Mouse (Mus musculus) heart, embryonic 10.5 days (tissue): ENCODE measurements around the gene Tcf7l2. TPM values are rescaled to one million over a fixed set of nuclear protein-coding genes. Genes with fewer than 3 reads are reported as not detected.

Source experiments
- DNase-seq: peaks from one replicate; pipeline ENCODE4 v3.0.0-alpha.2; 2017; ENCODE audit warnings: low spot score
- H3K27ac ChIP-seq: fragments of 300-500 bp; sonication (generic); 2 replicates; pipeline ENCODE4 v1.5.1; 2016; ENCODE audit warnings: mild to moderate bottlenecking
- H3K27me3 ChIP-seq: fragments of 300-500 bp; sonication (generic); 2 replicates; pipeline ENCODE4 v1.6.1; 2016; ENCODE audit warnings: mild to moderate bottlenecking; ENCODE audit not compliant: poor library complexity, insufficient read depth, severe bottlenecking
- H3K36me3 ChIP-seq: fragments of 300-500 bp; sonication (generic); 2 replicates; pipeline ENCODE4 v1.6.1; 2016; ENCODE audit warnings: mild to moderate bottlenecking, moderate library complexity
- H3K4me1 ChIP-seq: fragments of 300-500 bp; sonication (generic); 2 replicates; pipeline ENCODE4 v1.6.1; 2016; ENCODE audit warnings: mild to moderate bottlenecking
- H3K4me3 ChIP-seq: fragments of 300-500 bp; sonication (generic); 2 replicates; pipeline ENCODE4 v1.5.1; 2016; ENCODE audit warnings: mild to moderate bottlenecking, moderate library complexity
- H3K9me3 ChIP-seq: fragments of 300-500 bp; sonication (generic); 2 replicates; pipeline ENCODE4 v1.6.1; 2016; ENCODE audit warnings: mild to moderate bottlenecking, moderate library complexity
- whole genome bisulfite sequencing: fragments of 180-500 bp; shearing (Covaris S2); methylation state at CpG from one replicate; pipeline ENCODE4 v1.1.7; 2016; 5-methylcytosine and 5-hydroxymethylcytosine counted together
- polyA plus RNA-seq: library from polyadenylated mRNA; unstranded; fragments of >200 nt; fragmentation: Nextera tagmentation; extraction: Ambion mirVana; gene quantifications from 2 replicates; pipeline ENCODE4 v1.2.1, GENCODE M21; 2016

Tcf7l2 gene
- polyA plus RNA-seq, 1 experiment from 2014 or later: 61.8 TPM

- Histone ChIP-seq H3K36me3 (no peaks in the 10 kb centered on the region), H3K4me1 (peaks cover 15% of the 10 kb centered on the region), H3K9me3 (no peaks in the 10 kb centered on the region), H3K4me3 (no peak overlapping the region), H3K27me3 (no peaks in the 10 kb centered on the region), H3K27ac (no peak overlapping the region)
- DNase-seq: no peak
- WGBS: 52% methylated on average over 4 of the region's 4 CpGs
Observed at GRCm38 (mm10) chr19:55739713-55740112, 1.9 kb upstream of the Tcf7l2 start.

DNA sequence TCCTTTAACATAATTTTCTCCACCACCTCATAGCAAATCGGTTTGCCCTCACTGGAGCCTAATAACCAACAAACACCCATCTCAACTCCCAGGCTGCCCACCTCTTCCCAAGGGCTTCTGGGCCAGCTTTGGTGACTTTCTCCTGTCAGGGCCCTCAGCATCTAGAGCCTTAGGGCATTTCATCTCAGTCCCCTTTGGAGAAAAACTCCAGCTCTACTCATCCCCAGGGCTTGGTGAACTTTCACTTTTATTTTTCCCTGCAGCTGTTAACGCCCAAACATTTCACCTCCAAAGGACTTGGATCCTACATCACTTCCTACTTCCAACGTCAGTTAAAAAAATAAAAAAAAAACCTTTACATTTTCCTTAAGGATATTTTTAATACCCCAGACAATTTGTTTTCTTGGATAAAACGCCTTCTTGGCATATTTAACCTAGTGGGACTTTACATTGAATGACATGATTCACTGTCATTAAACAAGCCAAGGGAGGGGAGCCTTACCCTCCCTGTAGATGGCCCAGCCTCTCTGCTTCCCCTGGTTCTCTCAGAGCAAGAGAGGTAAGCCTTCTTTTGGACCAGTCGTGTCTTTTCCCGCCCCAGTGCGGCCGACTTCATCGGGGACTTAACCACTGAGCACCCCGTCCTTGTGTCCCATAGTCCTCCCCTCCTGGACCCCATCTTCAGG, 724 bp upstream of the Tcf7l2 start:
- Histone ChIP-seq H3K27ac (peak overlapping the region; percentile 99), H3K36me3 (no peaks in the 10 kb centered on the region), H3K4me1 (peaks cover 27% of the 10 kb centered on the region), H3K27me3 (no peaks in the 10 kb centered on the region), H3K9me3 (no peaks in the 10 kb centered on the region), H3K4me3 (peak overlapping the region; percentile 82)
- WGBS: 10% methylated on average over 10 of the region's 10 CpGs
- DNase-seq: no peak

DNA sequence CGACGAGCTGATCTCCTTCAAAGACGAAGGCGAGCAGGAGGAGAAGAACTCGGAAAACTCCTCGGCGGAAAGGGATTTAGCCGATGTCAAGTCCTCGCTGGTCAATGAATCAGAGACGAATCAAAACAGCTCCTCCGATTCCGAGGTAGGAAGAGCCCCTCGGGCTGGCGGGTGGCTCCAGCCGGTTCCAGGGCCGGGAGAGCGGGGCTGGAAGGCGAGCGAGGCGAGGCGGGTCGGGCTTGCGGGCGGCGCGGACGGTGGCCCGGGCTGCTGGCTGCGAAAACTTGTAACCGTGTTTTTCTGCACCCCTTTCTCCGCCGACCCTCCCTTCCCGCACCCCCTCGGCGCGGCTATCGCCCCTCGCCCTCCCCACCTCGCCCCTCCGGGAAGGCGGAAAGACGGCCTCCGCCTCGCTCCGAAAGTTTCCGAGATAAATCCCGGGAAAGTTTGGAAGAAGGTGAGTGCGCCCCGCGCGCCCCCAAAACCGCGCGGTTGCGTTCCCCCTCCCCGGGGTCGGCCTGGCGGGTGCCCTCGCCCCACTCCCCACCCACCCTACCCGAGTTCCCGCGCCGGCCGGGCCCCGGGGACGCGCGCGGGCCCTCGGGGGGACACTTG, 873 bp downstream of the Tcf7l2 start:
- Histone ChIP-seq H3K4me1 (peaks cover 42% of the 10 kb centered on the region), H3K9me3 (no peaks in the 10 kb centered on the region), H3K4me3 (peak overlapping the region; percentile 82), H3K27me3 (no peaks in the 10 kb centered on the region), H3K27ac (peak overlapping the region; percentile 99), H3K36me3 (no peaks in the 10 kb centered on the region)
- WGBS: under 1% methylated on average over 69 of the region's 70 CpGs
- DNase-seq: peak; percentile 79

GRCm38 (mm10) chr19:55743001-55743556, 1.5 kb downstream of the Tcf7l2 start:
- Histone ChIP-seq H3K4me1 (peaks cover 48% of the 10 kb centered on the region), H3K27me3 (no peaks in the 10 kb centered on the region), H3K4me3 (peak overlapping the region; percentile 82), H3K9me3 (no peaks in the 10 kb centered on the region), H3K27ac (peak overlapping the region; percentile 99), H3K36me3 (no peaks in the 10 kb centered on the region)
- peak; percentile 82 for DNase-seq
- 1% methylated on average over 16 of the region's 38 CpGs for WGBS

GRCm38 (mm10) chr19:55743557-55744441, 2.2 kb downstream of the Tcf7l2 start:
- peak; percentile 86 for DNase-seq
- peaks cover 55% of the 10 kb centered on the region for H3K4me1 ChIP-seq
- H3K27me3 ChIP-seq: no peaks in the 10 kb centered on the region
- no peaks in the 10 kb centered on the region for H3K36me3 ChIP-seq
- H3K4me3 ChIP-seq: peak overlapping the region; percentile 82
- peak overlapping the region; percentile 99 for H3K27ac ChIP-seq
- under 1% methylated on average over 47 of the region's 47 CpGs for WGBS
- H3K9me3 ChIP-seq: no peaks in the 10 kb centered on the region

DNA sequence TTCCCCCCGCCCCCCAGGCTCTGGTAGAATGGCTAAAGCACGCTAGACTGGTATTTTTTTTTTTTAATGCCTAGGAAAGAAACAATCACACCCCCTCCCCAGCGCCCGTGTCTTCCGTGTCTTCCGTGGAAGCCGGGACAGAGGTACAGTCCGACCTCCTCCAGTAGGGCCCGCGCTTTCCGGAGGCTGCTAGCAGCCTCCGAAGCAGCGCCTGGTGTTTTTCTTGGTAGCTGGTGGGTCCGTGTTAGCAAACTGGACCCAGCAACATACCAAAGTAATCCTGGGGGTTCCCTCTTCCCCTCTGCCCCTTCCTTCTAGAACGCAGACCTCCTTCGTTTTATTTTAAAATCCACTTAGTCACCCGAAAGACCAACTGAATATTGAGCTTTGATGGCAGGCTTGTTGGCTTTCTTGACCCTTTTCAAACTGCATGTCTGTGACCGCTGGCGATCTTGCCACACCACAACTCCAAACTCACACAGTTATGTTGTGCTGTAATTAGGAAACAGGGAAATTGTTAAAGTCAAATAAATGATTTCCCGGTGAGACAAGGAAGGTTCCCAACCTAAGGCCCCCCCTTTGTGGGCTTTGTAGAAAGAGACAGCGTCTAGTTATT, 3.1 kb downstream of the Tcf7l2 start:
- Histone ChIP-seq H3K27ac (peak overlapping the region; percentile 99), H3K27me3 (no peaks in the 10 kb centered on the region), H3K36me3 (no peaks in the 10 kb centered on the region), H3K4me1 (peaks cover 64% of the 10 kb centered on the region), H3K4me3 (peak overlapping the region; percentile 82), H3K9me3 (no peaks in the 10 kb centered on the region)
- WGBS: 2% methylated on average over 21 of the region's 21 CpGs
- no peak for DNase-seq

GRCm38 (mm10) chr19:55745192-55745578, 3.6 kb downstream of the Tcf7l2 start:
- peak overlapping the region; percentile 99 for H3K27ac ChIP-seq
- H3K9me3 ChIP-seq: no peaks in the 10 kb centered on the region
- no peak for DNase-seq

DNA sequence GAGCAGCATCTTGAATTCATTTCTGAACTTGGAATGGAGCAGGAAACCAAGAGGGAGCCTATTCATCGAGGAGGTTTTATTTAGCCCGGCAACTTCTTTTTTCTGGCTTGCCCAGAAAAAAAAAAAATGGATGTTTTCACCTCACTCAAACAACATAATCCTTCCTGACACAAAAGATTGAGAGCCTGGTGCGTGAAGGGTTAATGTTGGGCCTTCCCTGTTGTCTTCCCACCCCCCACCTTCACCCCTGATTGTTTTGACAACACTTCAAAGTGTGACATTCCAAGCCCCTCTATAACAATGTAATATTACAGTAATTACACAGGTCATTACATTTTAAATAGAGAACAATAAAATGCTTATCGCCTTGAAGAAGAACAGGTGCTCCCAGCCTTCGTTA, 4.6 kb downstream of the Tcf7l2 start:
- 0 out of 2 replicates have a peak overlapping the region, but pooled peaks have one; percentile 8 for H3K4me3 ChIP-seq

More at GRCm38 (mm10) chr19:55745192-55745578, 3.6 kb downstream of the Tcf7l2 start:
- H3K27me3 ChIP-seq: no peaks in the 10 kb centered on the region
- H3K36me3 ChIP-seq: no peaks in the 10 kb centered on the region
- 14% methylated on average over 9 of the region's 9 CpGs for WGBS
- peaks cover 69% of the 10 kb centered on the region for H3K4me1 ChIP-seq
- H3K4me3 ChIP-seq: peak overlapping the region; percentile 82

DNA sequence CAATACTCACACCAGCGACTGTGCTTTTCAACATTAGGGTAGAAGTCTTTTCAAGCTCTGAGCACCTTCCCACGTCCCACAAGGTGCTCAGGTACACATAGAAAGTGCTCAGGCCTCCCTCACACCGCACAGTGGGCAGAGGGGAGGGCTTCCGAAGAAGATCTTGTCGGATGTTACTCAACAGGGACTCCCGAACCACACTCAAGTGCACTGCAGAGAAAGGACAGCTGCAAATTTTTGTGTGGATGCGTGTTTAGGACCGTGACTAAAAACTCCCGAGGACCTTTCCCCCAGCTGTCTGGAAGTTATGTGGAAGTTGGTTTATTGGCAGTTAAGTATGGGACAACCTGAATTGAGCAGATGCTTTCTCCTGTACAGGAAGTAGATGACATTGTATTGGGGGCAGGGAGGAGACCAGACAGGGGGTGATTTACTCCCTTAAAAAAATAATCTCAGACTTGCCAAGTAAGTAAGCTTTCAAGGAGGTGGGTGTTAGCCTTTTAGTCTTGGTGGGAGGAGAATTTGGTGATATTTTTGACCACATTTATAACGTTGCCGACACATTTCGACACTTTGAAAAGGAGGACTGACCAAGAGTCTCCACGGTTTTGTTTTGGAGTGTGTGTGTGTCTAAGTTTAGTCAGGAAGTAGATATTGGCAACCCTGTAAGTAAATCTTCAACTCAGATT, 5.8 kb downstream of the Tcf7l2 start:
- peak overlapping the region; percentile 74; the same call in 1 of the 2 replicates for H3K27ac ChIP-seq
- H3K27me3 ChIP-seq: no peaks in the 10 kb centered on the region
- 21% methylated on average over 13 of the region's 13 CpGs for WGBS
- H3K4me1 ChIP-seq: peaks cover 81% of the 10 kb centered on the region
- H3K4me3 ChIP-seq: peak overlapping the region; percentile 19; the same call in 1 of the 2 replicates
- H3K9me3 ChIP-seq: no peaks in the 10 kb centered on the region
- H3K36me3 ChIP-seq: no peaks in the 10 kb centered on the region
- DNase-seq: no peak

More for the DNA sequence above, 4.6 kb downstream of the Tcf7l2 start:
- no peak overlapping the region for H3K27ac ChIP-seq
- H3K36me3 ChIP-seq: no peaks in the 10 kb centered on the region
- H3K27me3 ChIP-seq: no peaks in the 10 kb centered on the region
- 30% methylated on average over 5 of the region's 5 CpGs for WGBS
- peaks cover 72% of the 10 kb centered on the region for H3K4me1 ChIP-seq
- no peak for DNase-seq
- H3K9me3 ChIP-seq: no peaks in the 10 kb centered on the region

- no peak for DNase-seq
- Histone ChIP-seq H3K4me1 (peaks cover 87% of the 10 kb centered on the region), H3K36me3 (no peaks in the 10 kb centered on the region), H3K27me3 (no peaks in the 10 kb centered on the region), H3K27ac (peak overlapping the region; percentile 74), H3K4me3 (peak overlapping the region; percentile 34; the same call in 1 of the 2 replicates), H3K9me3 (no peaks in the 10 kb centered on the region)
- WGBS: 52% methylated on average over 6 of the region's 6 CpGs
Observed at GRCm38 (mm10) chr19:55747926-55748291, 6.3 kb downstream of the Tcf7l2 start.

GRCm38 (mm10) chr19:55748801-55749200, 7.2 kb downstream of the Tcf7l2 start:
- peak overlapping the region; percentile 74 for H3K27ac ChIP-seq
- 5% methylated on average over 6 of the region's 6 CpGs for WGBS
- no peaks in the 10 kb centered on the region for H3K36me3 ChIP-seq
- H3K27me3 ChIP-seq: no peaks in the 10 kb centered on the region
- peak overlapping the region; percentile 34 for H3K4me3 ChIP-seq
- peaks cover 90% of the 10 kb centered on the region for H3K4me1 ChIP-seq
- no peaks in the 10 kb centered on the region for H3K9me3 ChIP-seq
- DNase-seq: peak; percentile 87

DNA sequence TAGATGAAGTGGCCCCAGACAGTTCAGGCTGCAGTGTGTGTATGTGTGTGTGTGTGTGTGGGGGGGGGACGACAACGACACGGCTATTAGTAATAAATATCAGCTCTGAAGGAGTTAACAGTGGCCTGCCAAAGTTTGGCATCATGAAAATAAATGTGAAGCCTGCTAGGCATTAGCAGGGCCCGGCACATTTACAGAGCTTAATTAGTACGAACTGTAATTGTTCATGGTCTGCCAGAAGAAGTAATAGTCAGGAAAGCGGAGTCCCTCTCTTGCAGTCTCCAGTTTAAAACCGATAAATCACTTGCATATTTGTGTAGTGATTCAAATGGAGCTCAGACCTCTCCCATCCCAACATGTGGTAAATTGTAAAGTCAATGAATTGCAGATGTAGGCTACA, 7.9 kb downstream of the Tcf7l2 start:
- Histone ChIP-seq H3K36me3 (no peaks in the 10 kb centered on the region), H3K4me1 (peaks cover 94% of the 10 kb centered on the region), H3K4me3 (no peak overlapping the region), H3K27ac (peak overlapping the region; percentile 74), H3K27me3 (no peaks in the 10 kb centered on the region), H3K9me3 (no peaks in the 10 kb centered on the region)
- WGBS: 60% methylated on average over 7 of the region's 7 CpGs
- no peak for DNase-seq
